Mouse (Mus musculus) neural tube, embryonic 12.5 days (tissue): ENCODE data around the gene Dffb. TPM values are rescaled to one million over a fixed set of nuclear protein-coding genes. Genes with fewer than 3 reads are reported as not detected.

Experiments
- ATAC-seq: fragments of 200-750 bp; cut with Nextera tagmentation; 2 replicates; pipeline ENCODE4 v1.8.0; 2017; ENCODE audit warnings: low read depth, mild to moderate bottlenecking, moderate TSS enrichment, moderate library complexity; ENCODE audit not compliant: low FRiP score
- H3K27ac ChIP-seq: fragments of 300-500 bp; sonication (generic); 2 replicates; pipeline ENCODE4 v1.5.1; 2016
- H3K27me3 ChIP-seq: fragments of 300-500 bp; sonication (generic); replicated peaks from 2 replicates; pipeline ENCODE4 v1.6.1; 2016; ENCODE audit warnings: mild to moderate bottlenecking
- H3K36me3 ChIP-seq: fragments of 300-500 bp; sonication (generic); 2 replicates; pipeline ENCODE4 v1.6.1; 2016; ENCODE audit warnings: mild to moderate bottlenecking
- H3K4me1 ChIP-seq: fragments of 300-500 bp; sonication (generic); 2 replicates; pipeline ENCODE4 v1.6.1; 2016
- H3K4me2 ChIP-seq: fragments of 300-500 bp; sonication (generic); replicated peaks from 2 replicates; pipeline ENCODE4 v1.6.1; 2016; ENCODE audit warnings: mild to moderate bottlenecking
- H3K4me3 ChIP-seq: fragments of 300-500 bp; sonication (generic); 2 replicates; pipeline ENCODE4 v1.5.1; 2016
- H3K9ac ChIP-seq: fragments of 300-500 bp; sonication (generic); 2 replicates; pipeline ENCODE4 v1.6.1; 2016; ENCODE audit warnings: mild to moderate bottlenecking
- H3K9me3 ChIP-seq: fragments of 300-500 bp; sonication (generic); 2 replicates; pipeline ENCODE4 v1.6.1; 2016; ENCODE audit warnings: mild to moderate bottlenecking
- WGBS: fragments of 180-500 bp; shearing (Covaris S2); methylation state at CpG from one replicate; pipeline ENCODE4 v1.1.7; 2016; 5-methylcytosine and 5-hydroxymethylcytosine counted together
- polyA plus RNA-seq: library from polyadenylated mRNA; unstranded; fragments of >200 nt; fragmentation: Nextera tagmentation; extraction: Ambion mirVana; gene quantifications from 2 replicates; pipeline ENCODE4 v1.2.1, GENCODE M21; 2016

The Dffb gene
- polyA plus RNA-seq, 1 experiment from 2014 or later = 10.8 TPM

GRCm38 (mm10) chr4:154006264-154006663 lies 31.3 kb upstream of the Dffb start:
- Histone ChIP-seq H3K4me2 (no peak overlapping the region), H3K9me3 (no peaks in the 10 kb centered on the region), H3K27ac (no peak overlapping the region), H3K27me3 (no peaks in the 10 kb centered on the region), H3K36me3 (peaks cover 52% of the 10 kb centered on the region), H3K4me1 (peaks cover 2% of the 10 kb centered on the region; the same call in 1 of the 2 replicates), H3K4me3 (no peak overlapping the region), H3K9ac (no peak overlapping the region)
- no peak for ATAC-seq
- 89% methylated on average over 6 of the region's 6 CpGs for WGBS

- Histone ChIP-seq H3K36me3 (peaks cover 52% of the 10 kb centered on the region), H3K9me3 (no peaks in the 10 kb centered on the region), H3K4me2 (no peak overlapping the region), H3K9ac (no peak overlapping the region), H3K4me3 (no peak overlapping the region), H3K27ac (no peak overlapping the region), H3K27me3 (no peaks in the 10 kb centered on the region), H3K4me1 (no peaks in the 10 kb centered on the region)
- no peak for ATAC-seq
- WGBS = 84% methylated on average over 5 of the region's 5 CpGs
Observed at GRCm38 (mm10) chr4:154005488-154005887, 30.6 kb upstream of the Dffb start.

- Histone ChIP-seq H3K4me3 (no peak overlapping the region), H3K9ac (no peak overlapping the region), H3K4me2 (no peak overlapping the region), H3K4me1 (no peaks in the 10 kb centered on the region), H3K27ac (no peak overlapping the region), H3K27me3 (no peaks in the 10 kb centered on the region), H3K36me3 (peaks cover 94% of the 10 kb centered on the region), H3K9me3 (no peaks in the 10 kb centered on the region)
- ATAC-seq = no peak
- WGBS = 91% methylated on average over 8 of the region's 8 CpGs
Observed at GRCm38 (mm10) chr4:153993505-153993904, 18.6 kb upstream of the Dffb start.

- Histone ChIP-seq H3K4me1 (no peaks in the 10 kb centered on the region), H3K27me3 (no peaks in the 10 kb centered on the region), H3K9ac (no peak overlapping the region), H3K9me3 (no peaks in the 10 kb centered on the region), H3K4me3 (no peak overlapping the region), H3K27ac (no peak overlapping the region), H3K36me3 (peaks cover 94% of the 10 kb centered on the region), H3K4me2 (no peak overlapping the region)
- WGBS = 94% methylated on average over 10 of the region's 10 CpGs
- no peak for ATAC-seq
Observed at GRCm38 (mm10) chr4:153992715-153993114, 17.8 kb upstream of the Dffb start.

- peaks cover 67% of the 10 kb centered on the region for H3K36me3 ChIP-seq
- WGBS = 93% methylated on average over 11 of the region's 11 CpGs
- H3K27me3 ChIP-seq = no peaks in the 10 kb centered on the region
- no peaks in the 10 kb centered on the region for H3K9me3 ChIP-seq
- peaks cover 13% of the 10 kb centered on the region for H3K4me1 ChIP-seq
- ATAC-seq = no peak
- no peak overlapping the region for H3K4me2 ChIP-seq
- H3K4me3 ChIP-seq = no peak overlapping the region
- H3K9ac ChIP-seq = no peak overlapping the region
- H3K27ac ChIP-seq = no peak overlapping the region
Observed at GRCm38 (mm10) chr4:153980470-153980869, 5.5 kb upstream of the Dffb start.

GRCm38 (mm10) chr4:153979243-153979642 lies 4.3 kb upstream of the Dffb start:
- ATAC-seq = no peak
- H3K36me3 ChIP-seq = peaks cover 55% of the 10 kb centered on the region

GRCm38 (mm10) chr4:153975768-153976167 lies 842 bp upstream of the Dffb start:
- Histone ChIP-seq H3K4me3 (peak overlapping the region; percentile 90), H3K36me3 (peaks cover 32% of the 10 kb centered on the region), H3K4me2 (peak overlapping the region; percentile 71), H3K9ac (peak overlapping the region; percentile 84), H3K4me1 (peaks cover 22% of the 10 kb centered on the region), H3K27ac (no peak overlapping the region), H3K9me3 (no peaks in the 10 kb centered on the region), H3K27me3 (no peaks in the 10 kb centered on the region)
- no peak for ATAC-seq
- 40% methylated on average over 6 of the region's 6 CpGs for WGBS

More at GRCm38 (mm10) chr4:153979243-153979642, 4.3 kb upstream of the Dffb start:
- H3K9me3 ChIP-seq = no peaks in the 10 kb centered on the region
- H3K4me3 ChIP-seq = no peak overlapping the region
- no peak overlapping the region for H3K9ac ChIP-seq
- 96% methylated on average over 10 of the region's 10 CpGs for WGBS
- H3K27me3 ChIP-seq = no peaks in the 10 kb centered on the region
- no peak overlapping the region for H3K4me2 ChIP-seq
- H3K27ac ChIP-seq = no peak overlapping the region
- peaks cover 14% of the 10 kb centered on the region for H3K4me1 ChIP-seq

- peak overlapping the region; percentile 84 for H3K9ac ChIP-seq
- peaks cover 32% of the 10 kb centered on the region for H3K36me3 ChIP-seq
- peak overlapping the region; percentile 32; the same call in 1 of the 2 replicates for H3K27ac ChIP-seq
- peak overlapping the region; percentile 90 for H3K4me3 ChIP-seq
- peak; percentile 63 for ATAC-seq
- H3K4me2 ChIP-seq = peak overlapping the region; percentile 71
- no peaks in the 10 kb centered on the region for H3K9me3 ChIP-seq
- peaks cover 22% of the 10 kb centered on the region for H3K4me1 ChIP-seq
- under 1% methylated on average over 33 of the region's 33 CpGs for WGBS
- H3K27me3 ChIP-seq = no peaks in the 10 kb centered on the region
Observed at GRCm38 (mm10) chr4:153975292-153975662, 351 bp upstream of the Dffb start.

GRCm38 (mm10) chr4:153968063-153968462 lies 6.9 kb downstream of the Dffb start:
- Histone ChIP-seq H3K4me1 (no peaks in the 10 kb centered on the region), H3K4me2 (no peak overlapping the region), H3K27ac (no peak overlapping the region), H3K9me3 (no peaks in the 10 kb centered on the region), H3K27me3 (no peaks in the 10 kb centered on the region), H3K36me3 (peaks cover 65% of the 10 kb centered on the region), H3K9ac (no peak overlapping the region), H3K4me3 (no peak overlapping the region)
- ATAC-seq = no peak
- 81% methylated on average over 2 of the region's 2 CpGs for WGBS

GRCm38 (mm10) chr4:153967556-153967955 lies 7.4 kb downstream of the Dffb start:
- Histone ChIP-seq H3K9ac (no peak overlapping the region), H3K27ac (no peak overlapping the region), H3K9me3 (no peaks in the 10 kb centered on the region), H3K4me1 (no peaks in the 10 kb centered on the region), H3K4me3 (no peak overlapping the region), H3K36me3 (peaks cover 70% of the 10 kb centered on the region), H3K27me3 (no peaks in the 10 kb centered on the region), H3K4me2 (no peak overlapping the region)
- no peak for ATAC-seq
- 86% methylated on average over 2 of the region's 2 CpGs for WGBS

- WGBS = 89% methylated on average over 5 of the region's 5 CpGs
- ATAC-seq = no peak
- no peaks in the 10 kb centered on the region for H3K27me3 ChIP-seq
- H3K36me3 ChIP-seq = peaks cover 77% of the 10 kb centered on the region
- H3K9ac ChIP-seq = no peak overlapping the region
- no peaks in the 10 kb centered on the region for H3K9me3 ChIP-seq
- H3K27ac ChIP-seq = no peak overlapping the region
- H3K4me3 ChIP-seq = no peak overlapping the region
- H3K4me2 ChIP-seq = no peak overlapping the region
- H3K4me1 ChIP-seq = no peaks in the 10 kb centered on the region
Observed at GRCm38 (mm10) chr4:153966651-153967050, 8.3 kb downstream of the Dffb start.

GRCm38 (mm10) chr4:153962631-153963030 lies 12.3 kb downstream of the Dffb start:
- Histone ChIP-seq H3K36me3 (peaks cover 68% of the 10 kb centered on the region), H3K9ac (no peak overlapping the region), H3K4me3 (no peak overlapping the region), H3K27ac (no peak overlapping the region), H3K27me3 (no peaks in the 10 kb centered on the region), H3K9me3 (no peaks in the 10 kb centered on the region), H3K4me1 (peaks cover 12% of the 10 kb centered on the region), H3K4me2 (no peak overlapping the region)
- ATAC-seq = no peak
- WGBS = 88% methylated on average over 7 of the region's 7 CpGs

- peak overlapping the region; percentile 77 for H3K27ac ChIP-seq
- H3K4me1 ChIP-seq = peaks cover 12% of the 10 kb centered on the region
- H3K9ac ChIP-seq = peak overlapping the region; percentile 92
- H3K27me3 ChIP-seq = peaks cover 4% of the 10 kb centered on the region; the same call in 1 of the 2 replicates
- peak; percentile 76 for ATAC-seq
- H3K4me2 ChIP-seq = peak overlapping the region; percentile 87
- H3K9me3 ChIP-seq = no peaks in the 10 kb centered on the region
- peak overlapping the region; percentile 76 for H3K4me3 ChIP-seq
- under 1% methylated on average over 37 of the region's 37 CpGs for WGBS
- peaks cover 34% of the 10 kb centered on the region for H3K36me3 ChIP-seq
Observed at GRCm38 (mm10) chr4:153957444-153958250, 17.3 kb downstream of the Dffb start.
